Mouse (Mus musculus) E14TG2a.4 (cell line): Measurements from ENCODE around the gene Gm45140.
A peak's percentile ranks its signal among the peaks of the same experiment; 100 is the strongest.
"Not testable (repeated sequence)": the region's sequence is repeated elsewhere in the genome, so short reads cannot be mapped to it uniquely, and the experiment has no call there.

Experiments
- H3K27me3 ChIP-seq: 2 replicates; pipeline ENCODE4 v1.6.1; 2014; ENCODE audit warnings: low read length, control low read depth; ENCODE audit not compliant: insufficient read depth
- H3K36me3 ChIP-seq: 2 replicates; pipeline ENCODE4 v1.6.1; 2014; ENCODE audit warnings: low read length, control low read depth; ENCODE audit not compliant: insufficient read depth
- H3K4me1 ChIP-seq: replicated peaks from 2 replicates; pipeline ENCODE4 v1.6.1; 2014; ENCODE audit warnings: low read depth, low read length, control low read depth
- H3K4me3 ChIP-seq: replicated peaks from 2 replicates; pipeline ENCODE4 v1.5.1; 2014; ENCODE audit warnings: mild to moderate bottlenecking, low read length
- H3K9me3 ChIP-seq: 2 replicates; pipeline ENCODE4 v1.6.1; 2014; ENCODE audit warnings: low read length, control low read depth
- CTCF ChIP-seq: conservative IDR thresholded peaks from 2 replicates; pipeline ENCODE4 v1.5.1; 2014; ENCODE audit warnings: low read length
- NANOG ChIP-seq: IDR thresholded peaks from 2 replicates; pipeline ENCODE4 v1.6.1; 2014; ENCODE audit warnings: borderline replicate concordance, low read length, mixed read lengths
- POU5F1 ChIP-seq: IDR thresholded peaks from 2 replicates; pipeline ENCODE4 v1.6.1; 2014; ENCODE audit warnings: low read length, borderline replicate concordance

Gm45140 gene

GRCm38 (mm10) chr6:87770626-87771025 is 65.0 kb downstream of the Gm45140 start:
- no peak for TF ChIP-seq NANOG
- TF ChIP-seq POU5F1 = no peak
- no peak for TF ChIP-seq CTCF
- peaks cover 3% of the 10 kb centered on the region for H3K27me3 ChIP-seq
- no peaks in the 10 kb centered on the region for H3K36me3 ChIP-seq

GRCm38 (mm10) chr6:87764296-87764695 is 71.3 kb downstream of the Gm45140 start:
- H3K27me3 ChIP-seq, H3K4me3 ChIP-seq, H3K36me3 ChIP-seq, H3K9me3 ChIP-seq, H3K4me1 ChIP-seq: not testable (repeated sequence)

More at GRCm38 (mm10) chr6:87770626-87771025, 65.0 kb downstream of the Gm45140 start:
- peaks cover 4% of the 10 kb centered on the region; the same call in 1 of the 2 replicates for H3K9me3 ChIP-seq
- H3K4me1 ChIP-seq = no peaks in the 10 kb centered on the region
- H3K4me3 ChIP-seq = no peak overlapping the region

GRCm38 (mm10) chr6:87763376-87764280 is 72.0 kb downstream of the Gm45140 start:
- Histone ChIP-seq H3K27me3 (no peaks in the 10 kb centered on the region), H3K4me3 (no peak overlapping the region), H3K36me3 (no peaks in the 10 kb centered on the region), H3K9me3 (no peaks in the 10 kb centered on the region), H3K4me1 (no peaks in the 10 kb centered on the region)
- TF ChIP-seq NANOG (no peak), POU5F1 (no peak), CTCF (peak; percentile 82)

GRCm38 (mm10) chr6:87762161-87762560 is 73.4 kb downstream of the Gm45140 start:
- Histone ChIP-seq H3K4me1 (no peaks in the 10 kb centered on the region), H3K36me3 (no peaks in the 10 kb centered on the region), H3K27me3 (no peaks in the 10 kb centered on the region), H3K9me3 (no peaks in the 10 kb centered on the region), H3K4me3 (no peak overlapping the region)
- TF ChIP-seq NANOG (no peak), CTCF (no peak), POU5F1 (no peak)

GRCm38 (mm10) chr6:87759850-87760249 is 75.7 kb downstream of the Gm45140 start:
- H3K36me3 ChIP-seq = no peaks in the 10 kb centered on the region
- H3K4me3 ChIP-seq = no peak overlapping the region
- TF ChIP-seq NANOG (no peak), CTCF (no peak), POU5F1 (no peak)
- no peaks in the 10 kb centered on the region for H3K27me3 ChIP-seq
- no peaks in the 10 kb centered on the region for H3K4me1 ChIP-seq
- H3K9me3 ChIP-seq = no peaks in the 10 kb centered on the region

- TF ChIP-seq NANOG = no peak
- TF ChIP-seq POU5F1 = no peak
- TF ChIP-seq CTCF = no peak
- Histone ChIP-seq H3K36me3 (no peaks in the 10 kb centered on the region), H3K4me1 (no peaks in the 10 kb centered on the region)
These were observed 76.2 kb downstream of the Gm45140 start for GRCm38 (mm10) chr6:87759404-87759803.

GRCm38 (mm10) chr6:87756896-87757295 is 78.7 kb downstream of the Gm45140 start:
- H3K9me3 ChIP-seq = no peaks in the 10 kb centered on the region
- TF ChIP-seq POU5F1 (no peak), NANOG (no peak), CTCF (no peak)
- H3K4me3 ChIP-seq = no peak overlapping the region

More at GRCm38 (mm10) chr6:87759404-87759803, 76.2 kb downstream of the Gm45140 start:
- Histone ChIP-seq H3K4me3 (no peak overlapping the region), H3K27me3 (no peaks in the 10 kb centered on the region), H3K9me3 (no peaks in the 10 kb centered on the region)

GRCm38 (mm10) chr6:87755196-87755595 is 80.4 kb downstream of the Gm45140 start:
- TF ChIP-seq CTCF = no peak
- no peak for TF ChIP-seq NANOG
- TF ChIP-seq POU5F1 = no peak
- no peaks in the 10 kb centered on the region for H3K4me1 ChIP-seq
- H3K27me3 ChIP-seq = peaks cover 8% of the 10 kb centered on the region
- no peaks in the 10 kb centered on the region for H3K9me3 ChIP-seq
- no peak overlapping the region for H3K4me3 ChIP-seq
- H3K36me3 ChIP-seq = no peaks in the 10 kb centered on the region

More at GRCm38 (mm10) chr6:87756896-87757295, 78.7 kb downstream of the Gm45140 start:
- H3K4me1 ChIP-seq = no peaks in the 10 kb centered on the region
- no peaks in the 10 kb centered on the region for H3K36me3 ChIP-seq
- peaks cover 8% of the 10 kb centered on the region for H3K27me3 ChIP-seq

- TF ChIP-seq NANOG (no peak), CTCF (no peak), POU5F1 (no peak)
- no peaks in the 10 kb centered on the region for H3K36me3 ChIP-seq
- no peak overlapping the region for H3K4me3 ChIP-seq
These were observed 84.0 kb downstream of the Gm45140 start for GRCm38 (mm10) chr6:87751574-87751973.

More at GRCm38 (mm10) chr6:87751574-87751973, 84.0 kb downstream of the Gm45140 start:
- Histone ChIP-seq H3K27me3 (peaks cover 8% of the 10 kb centered on the region), H3K9me3 (peaks cover 9% of the 10 kb centered on the region; the same call in 1 of the 2 replicates), H3K4me1 (no peaks in the 10 kb centered on the region)
